Mouse (Mus musculus) CH12.LX (cell line): Measurements from ENCODE around the gene Dcdc2a. TPM values are rescaled to one million over a fixed set of nuclear protein-coding genes. Genes with fewer than 3 reads are reported as not detected.
A peak's percentile ranks its signal among the peaks of the same experiment; 100 is the strongest.

ENCODE experiments used
- DNase-seq: peaks from one replicate; pipeline ENCODE4 v3.0.0-alpha.2; 2013; ENCODE audit errors: extremely low read depth
- H3K27ac ChIP-seq: 2 replicates; pipeline ENCODE4 v1.5.1; 2012; ENCODE audit warnings: low read depth, mild to moderate bottlenecking, control low read depth, moderate library complexity; ENCODE audit not compliant: insufficient read depth
- H3K27me3 ChIP-seq: replicated peaks from 2 replicates; pipeline ENCODE3; 2012; ENCODE audit warnings: inconsistent platforms
- H3K36me3 ChIP-seq, 2 experiments: replicated peaks in 1 of 2; 2 replicates each; pipeline versions ENCODE3 to v1.6.1; 2012; ENCODE audit warnings: inconsistent platforms in 1 of 2, low read length in 1 of 2, mild to moderate bottlenecking in 1 of 2, mixed read lengths in 1 of 2, moderate library complexity in 1 of 2; ENCODE audit not compliant: control insufficient read depth in 1 of 2, insufficient read depth in 1 of 2
- H3K4me1 ChIP-seq, 2 experiments: 2 replicates each; pipeline ENCODE4 v1.6.1; 2012; ENCODE audit warnings: inconsistent platforms in 1 of 2, moderate library complexity in 1 of 2; ENCODE audit not compliant: insufficient read depth in 2 of 2, control insufficient read depth in 1 of 2
- H3K4me2 ChIP-seq: 2 replicates; pipeline ENCODE4 v1.6.1; 2012; ENCODE audit warnings: low read depth, mild to moderate bottlenecking, control low read depth; ENCODE audit not compliant: poor library complexity, insufficient read depth, severe bottlenecking
- H3K4me3 ChIP-seq, 3 experiments: fragments of 150-350 bp in 1 of 3; sonication (generic) in 1 of 3; replicated peaks in 1 of 3; 2 replicates each; pipeline versions ENCODE3 to v1.5.1; 2011 to 2012; ENCODE audit warnings: low read depth in 2 of 3, low read length in 2 of 3, mild to moderate bottlenecking in 2 of 3, moderate library complexity in 2 of 3, control low read depth in 1 of 3, improper control_type of control experiment in 1 of 3, inconsistent platforms in 1 of 3, mixed read lengths in 1 of 3; ENCODE audit not compliant: poor library complexity in 1 of 3
- H3K79me2 ChIP-seq: replicated peaks from 2 replicates; pipeline ENCODE4 v1.6.1; 2012; ENCODE audit warnings: mild to moderate bottlenecking, moderate library complexity; ENCODE audit not compliant: control insufficient read depth, poor library complexity, insufficient read depth, severe bottlenecking; ENCODE audit errors: extremely low read depth
- H3K9ac ChIP-seq: 2 replicates; pipeline ENCODE4 v1.6.1; 2012; ENCODE audit warnings: low read depth, mild to moderate bottlenecking, control low read depth, moderate library complexity; ENCODE audit not compliant: insufficient read depth
- H3K9me3 ChIP-seq: replicated peaks from 2 replicates; pipeline ENCODE3; 2012; ENCODE audit warnings: low read length, inconsistent platforms, mixed read lengths
- BHLHE40 ChIP-seq: IDR thresholded peaks from 2 replicates; pipeline ENCODE4 v1.6.1; 2011; ENCODE audit warnings: mild to moderate bottlenecking, low read depth, low read length, improper control_type of control experiment
- CHD2 ChIP-seq: IDR thresholded peaks from 2 replicates; pipeline ENCODE4 v1.6.1; 2011; ENCODE audit warnings: low read length, improper control_type of control experiment
- CTCF ChIP-seq, 2 experiments: IDR thresholded peaks in 1 of 2; conservative IDR thresholded peaks in 1 of 2; 2 replicates each; pipeline ENCODE4 v1.5.1; 2011 to 2012; ENCODE audit warnings: low read depth in 2 of 2, low read length in 2 of 2, improper control_type of control experiment in 1 of 2, inconsistent platforms in 1 of 2, mild to moderate bottlenecking in 1 of 2, moderate library complexity in 1 of 2
- E2F4 ChIP-seq: IDR thresholded peaks from 2 replicates; pipeline ENCODE4 v1.6.1; 2011; ENCODE audit warnings: low read depth, low read length, improper control_type of control experiment; ENCODE audit not compliant: insufficient replicate concordance
- ELF1 ChIP-seq: IDR thresholded peaks from 2 replicates; pipeline ENCODE4 v1.6.1; 2014; ENCODE audit warnings: low read depth, mild to moderate bottlenecking, inconsistent platforms, low read length, improper control_type of control experiment
- EP300 ChIP-seq: IDR thresholded peaks from 2 replicates; pipeline ENCODE4 v1.6.1; 2011; ENCODE audit warnings: low read length, improper control_type of control experiment
- GABPA ChIP-seq: IDR thresholded peaks from 2 replicates; pipeline ENCODE4 v1.6.1; 2012; ENCODE audit warnings: low read depth, low read length, improper control_type of control experiment, inconsistent platforms; ENCODE audit not compliant: insufficient replicate concordance
- IRF4 ChIP-seq: IDR thresholded peaks from 2 replicates; pipeline ENCODE4 v1.6.1; 2014; ENCODE audit warnings: low read depth, mild to moderate bottlenecking, inconsistent platforms, low read length, improper control_type of control experiment
- JUN ChIP-seq: IDR thresholded peaks from 2 replicates; pipeline ENCODE4 v1.6.1; 2011; ENCODE audit warnings: low read depth, mild to moderate bottlenecking, low read length, improper control_type of control experiment, moderate library complexity; ENCODE audit not compliant: insufficient read depth
- JUND ChIP-seq: conservative IDR thresholded peaks from 2 replicates; pipeline ENCODE4 v1.6.1; 2011; ENCODE audit warnings: low read depth, low read length, improper control_type of control experiment
- KAT2A ChIP-seq: IDR thresholded peaks from 2 replicates; pipeline ENCODE4 v1.6.1; 2012; ENCODE audit warnings: low read length, improper control_type of control experiment, inconsistent platforms; ENCODE audit not compliant: insufficient replicate concordance
- MAX ChIP-seq: IDR thresholded peaks from 2 replicates; pipeline ENCODE4 v1.6.1; 2011; ENCODE audit warnings: low read length, improper control_type of control experiment
- MAZ ChIP-seq: IDR thresholded peaks from 2 replicates; pipeline ENCODE4 v1.6.1; 2012; ENCODE audit warnings: low read depth, mild to moderate bottlenecking, inconsistent platforms, low read length, improper control_type of control experiment, moderate library complexity
- MXI1 ChIP-seq: IDR thresholded peaks from 2 replicates; pipeline ENCODE4 v1.6.1; 2011; ENCODE audit warnings: mild to moderate bottlenecking, low read depth, low read length, improper control_type of control experiment
- NELFE ChIP-seq: IDR thresholded peaks from 2 replicates; pipeline ENCODE4 v1.6.1; 2011; ENCODE audit warnings: low read depth, low read length, improper control_type of control experiment
- PAX5 ChIP-seq: IDR thresholded peaks from 2 replicates; pipeline ENCODE4 v1.6.1; 2012; ENCODE audit warnings: low read length, inconsistent platforms, mixed read lengths
- RAD21 ChIP-seq: IDR thresholded peaks from 2 replicates; pipeline ENCODE4 v1.6.1; 2011; ENCODE audit warnings: low read depth, mild to moderate bottlenecking, low read length, improper control_type of control experiment, moderate library complexity
- SMC3 ChIP-seq: IDR thresholded peaks from 2 replicates; pipeline ENCODE4 v1.6.1; 2011; ENCODE audit warnings: low read depth, low read length, improper control_type of control experiment
- USF1 ChIP-seq: IDR thresholded peaks from 2 replicates; pipeline ENCODE4 v1.6.1; 2014; ENCODE audit warnings: low read depth, mild to moderate bottlenecking, inconsistent platforms, low read length, improper control_type of control experiment
- USF2 ChIP-seq: conservative IDR thresholded peaks from 2 replicates; pipeline ENCODE4 v1.6.1; 2011; ENCODE audit warnings: low read depth, low read length, improper control_type of control experiment
- ZMIZ1 ChIP-seq: IDR thresholded peaks from 2 replicates; pipeline ENCODE4 v1.6.1; 2012; ENCODE audit warnings: low read depth, mild to moderate bottlenecking, inconsistent platforms, low read length, improper control_type of control experiment
- dilution Hi-C: fragments of 300-500 bp; cut with MboI; formaldehyde crosslinking; loops from 2 replicates; pipeline ENCODE4 v1.14.3; 2020; ENCODE audit warnings: low sequenced_read_pairs; ENCODE audit not compliant: extremely low pct_unique_long_range_greater_than_20kb, extremely low pct_ligation_motif_present
- in situ Hi-C: fragments of 300-500 bp; cut with MboI; formaldehyde crosslinking; loops from 3 replicates; pipeline ENCODE4 v1.14.3; 2019; ENCODE audit warnings: low sequenced_read_pairs, low pct_ligation_motif_present, low pct_unique_long_range_greater_than_20kb, mixed read lengths
- polyA plus RNA-seq: library from polyadenylated mRNA; unstranded; fragments of >175 nt; gene quantifications from 2 replicates; pipeline ENCODE4 v1.2.1, GENCODE M21; 2012; ENCODE audit warnings: low read depth; ENCODE audit not compliant: insufficient read length
- total RNA-seq, 2 experiments: library from RNA; depleted of rRNA; stranded (reverse); fragments of 300-350 nt in 1 of 2; fragments of >200 nt in 1 of 2; gene quantifications; 2 replicates each; pipeline ENCODE4 v1.2.3; 2012 to 2014

Gene Dcdc2a
- total and polyA plus RNA-seq, 3 experiments, result not detected

GRCm38 (mm10) chr13:25206950-25207349 is 151.1 kb downstream of the Dcdc2a start:
- in situ Hi-C loops (no loop called here), dilution Hi-C loops (no loop called here)
- no peaks in the 10 kb centered on the region for H3K79me2 ChIP-seq
- no peaks in the 10 kb centered on the region for H3K4me1 ChIP-seq
- no peak for TF ChIP-seq MAZ
- no peak for TF ChIP-seq MAX
- TF ChIP-seq JUN, result no peak
- no peak for TF ChIP-seq USF1
- no peak for TF ChIP-seq BHLHE40
- TF ChIP-seq PAX5, result no peak
- TF ChIP-seq MXI1, result no peak
- no peak for TF ChIP-seq RAD21
- no peak for TF ChIP-seq NELFE
- no peak for TF ChIP-seq GABPA
- no peak for TF ChIP-seq KAT2A
- no peak for TF ChIP-seq CTCF (conservative IDR thresholded peaks at IDR 0.05 in 1 of 2, IDR thresholded peaks at IDR 0.05 in 1 of 2; ENCODE audit: low read depth in 2 of 2, low read length in 2 of 2)
- TF ChIP-seq, all 38 proteins: peak for 0
- Histone ChIP-seq H3K4me3 (no peak overlapping the region), H3K27ac (no peak overlapping the region), H3K9me3 (no peaks in the 10 kb centered on the region), H3K36me3 (no peaks in the 10 kb centered on the region), H3K9ac (no peak overlapping the region), H3K27me3 (no peaks in the 10 kb centered on the region), H3K4me2 (no peak overlapping the region)
- no peak for DNase-seq

GRCm38 (mm10) chr13:25218394-25218793 is 162.6 kb downstream of the Dcdc2a start:
- in situ Hi-C loops, result no loop called here
- Histone ChIP-seq H3K79me2 (no peaks in the 10 kb centered on the region), H3K4me1 (peaks cover 0 to 6% of the 10 kb centered on the region in 2 experiments; a peak in 1 of 4 replicates)
- TF ChIP-seq SMC3 (no peak), IRF4 (no peak), E2F4 (no peak), ZMIZ1 (no peak), EP300 (no peak), USF2 (no peak), ELF1 (no peak), JUND (no peak), CHD2 (no peak), MXI1 (no peak), NELFE (no peak)
- TF ChIP-seq, all 38 proteins: peak for 0
- peak; percentile 51 for DNase-seq
- Histone ChIP-seq H3K27ac (no peak overlapping the region), H3K9me3 (peaks cover 4% of the 10 kb centered on the region), H3K9ac (no peak overlapping the region), H3K36me3 (no peaks in the 10 kb centered on the region), H3K4me2 (no peak overlapping the region), H3K27me3 (no peaks in the 10 kb centered on the region), H3K4me3 (no peak overlapping the region)
- dilution Hi-C loops, result no loop called here
